Mouse (Mus musculus) ES-Bruce4 (cell line): ENCODE measurements around the gene Napsa. TPM values are rescaled to one million over a fixed set of nuclear protein-coding genes. Genes with fewer than 3 reads are reported as not detected.

Experiments used
- H3K27ac ChIP-seq: 2 replicates; pipeline ENCODE4 v1.5.1; 2012; ENCODE audit warnings: low read length, inconsistent platforms; ENCODE audit not compliant: insufficient read depth
- H3K27me3 ChIP-seq: 2 replicates; pipeline ENCODE4 v1.6.1; 2012; ENCODE audit warnings: mild to moderate bottlenecking, low read length, inconsistent platforms; ENCODE audit not compliant: control insufficient read depth, poor library complexity, insufficient read depth, severe bottlenecking
- H3K36me3 ChIP-seq: 2 replicates; pipeline ENCODE4 v1.6.1; 2012; ENCODE audit warnings: inconsistent platforms, mild to moderate bottlenecking, low read length, moderate library complexity; ENCODE audit not compliant: control insufficient read depth, poor library complexity, insufficient read depth, severe bottlenecking
- H3K4me1 ChIP-seq: one replicate; pipeline ENCODE4 v1.8.1; 2011; ENCODE audit warnings: low read length; ENCODE audit not compliant: control insufficient read depth, insufficient read depth
- H3K4me3 ChIP-seq: 2 replicates; pipeline ENCODE4 v1.5.1; 2011; ENCODE audit warnings: low read depth, mild to moderate bottlenecking, low read length
- H3K9ac ChIP-seq: 2 replicates; pipeline ENCODE4 v1.6.1; 2012; ENCODE audit warnings: low read depth, mild to moderate bottlenecking, inconsistent platforms; ENCODE audit not compliant: poor library complexity, severe bottlenecking
- H3K9me3 ChIP-seq: replicated peaks from 2 replicates; pipeline ENCODE4 v1.6.1; 2012; ENCODE audit warnings: mild to moderate bottlenecking, low read length, inconsistent platforms; ENCODE audit not compliant: control insufficient read depth, poor library complexity, insufficient read depth, severe bottlenecking
- CTCF ChIP-seq: IDR thresholded peaks from one replicate; pipeline ENCODE4 v1.8.1; 2011; ENCODE audit warnings: low read depth, low read length
- EP300 ChIP-seq: IDR thresholded peaks from 2 replicates; pipeline ENCODE4 v1.6.1; 2011; ENCODE audit warnings: low read depth, low read length; ENCODE audit not compliant: insufficient read depth
- POLR2A ChIP-seq: IDR thresholded peaks from one replicate; pipeline ENCODE4 v1.8.1; 2011; ENCODE audit warnings: low read length; ENCODE audit not compliant: insufficient read depth
- polyA plus RNA-seq: library from polyadenylated mRNA; stranded (reverse); fragments of >200 nt; gene quantifications from 2 replicates; pipeline ENCODE4 v1.2.4, GENCODE M21; 2011; ENCODE audit warnings: low read depth; ENCODE audit not compliant: missing spikeins, insufficient read depth, insufficient read length

Napsa gene
- polyA plus RNA-seq, 1 experiment, result 1.1 TPM

GRCm38 (mm10) chr7:44536590-44536968, 35.6 kb upstream of the Napsa start:
- Histone ChIP-seq H3K9ac (no peak overlapping the region), H3K36me3 (peaks cover 32% of the 10 kb centered on the region)
- TF ChIP-seq CTCF, result no peak

GRCm38 (mm10) chr7:44537009-44537408, 35.2 kb upstream of the Napsa start:
- H3K36me3 ChIP-seq, result peaks cover 35% of the 10 kb centered on the region
- peaks cover 10% of the 10 kb centered on the region for H3K4me1 ChIP-seq
- H3K9me3 ChIP-seq, result no peaks in the 10 kb centered on the region
- TF ChIP-seq EP300, result no peak
- no peak for TF ChIP-seq POLR2A
- no peak for TF ChIP-seq CTCF
- no peak overlapping the region for H3K27ac ChIP-seq
- H3K27me3 ChIP-seq, result no peaks in the 10 kb centered on the region
- no peak overlapping the region for H3K9ac ChIP-seq
- no peak overlapping the region for H3K4me3 ChIP-seq

More at GRCm38 (mm10) chr7:44536590-44536968, 35.6 kb upstream of the Napsa start:
- H3K27ac ChIP-seq, result no peak overlapping the region
- H3K27me3 ChIP-seq, result no peaks in the 10 kb centered on the region
- no peak overlapping the region for H3K4me3 ChIP-seq
- no peaks in the 10 kb centered on the region for H3K9me3 ChIP-seq
- H3K4me1 ChIP-seq, result peaks cover 10% of the 10 kb centered on the region

GRCm38 (mm10) chr7:44537496-44537895, 34.7 kb upstream of the Napsa start:
- no peaks in the 10 kb centered on the region for H3K9me3 ChIP-seq
- H3K27me3 ChIP-seq, result no peaks in the 10 kb centered on the region
- no peak for TF ChIP-seq EP300
- TF ChIP-seq CTCF, result no peak
- no peak for TF ChIP-seq POLR2A
- no peak overlapping the region for H3K9ac ChIP-seq
- H3K27ac ChIP-seq, result no peak overlapping the region
- peaks cover 35% of the 10 kb centered on the region for H3K36me3 ChIP-seq
- H3K4me3 ChIP-seq, result no peak overlapping the region
- H3K4me1 ChIP-seq, result peaks cover 10% of the 10 kb centered on the region

GRCm38 (mm10) chr7:44538756-44539624, 33.2 kb upstream of the Napsa start:
- H3K27ac ChIP-seq, result no peak overlapping the region
- no peak overlapping the region for H3K9ac ChIP-seq
- TF ChIP-seq CTCF (peak; percentile 38), POLR2A (no peak), EP300 (0 out of 2 replicates have a peak, but pooled peaks have one; percentile 11)
- peaks cover 7% of the 10 kb centered on the region for H3K4me1 ChIP-seq
- no peaks in the 10 kb centered on the region for H3K27me3 ChIP-seq
- no peaks in the 10 kb centered on the region for H3K9me3 ChIP-seq
- H3K4me3 ChIP-seq, result peak overlapping the region; percentile 1
- peaks cover 38% of the 10 kb centered on the region for H3K36me3 ChIP-seq

- no peaks in the 10 kb centered on the region for H3K27me3 ChIP-seq
- no peak overlapping the region for H3K9ac ChIP-seq
- no peaks in the 10 kb centered on the region for H3K9me3 ChIP-seq
- H3K27ac ChIP-seq, result no peak overlapping the region
- no peak overlapping the region for H3K4me3 ChIP-seq
- no peaks in the 10 kb centered on the region for H3K4me1 ChIP-seq
- TF ChIP-seq EP300 (no peak), CTCF (no peak), POLR2A (no peak)
- H3K36me3 ChIP-seq, result peaks cover 30% of the 10 kb centered on the region
Measured at GRCm38 (mm10) chr7:44542555-44542954, 29.6 kb upstream of the Napsa start.

- Histone ChIP-seq H3K9ac (no peak overlapping the region), H3K4me3 (no peak overlapping the region), H3K36me3 (peaks cover 25% of the 10 kb centered on the region)
Measured at GRCm38 (mm10) chr7:44543071-44543470, 29.1 kb upstream of the Napsa start.

More at GRCm38 (mm10) chr7:44543071-44543470, 29.1 kb upstream of the Napsa start:
- H3K27me3 ChIP-seq, result no peaks in the 10 kb centered on the region
- H3K27ac ChIP-seq, result no peak overlapping the region
- no peaks in the 10 kb centered on the region for H3K4me1 ChIP-seq
- no peak for TF ChIP-seq CTCF
- no peak for TF ChIP-seq POLR2A
- no peak for TF ChIP-seq EP300
- no peaks in the 10 kb centered on the region for H3K9me3 ChIP-seq
